Mouse (Mus musculus) Patski (cell line): ENCODE results near the gene Tedc1. TPM values are rescaled to one million over a fixed set of nuclear protein-coding genes. Genes with fewer than 3 reads are reported as not detected.
A peak's percentile ranks its signal among the peaks of the same experiment; 100 is the strongest.

Source experiments
- ATAC-seq: fragments of 100-300 bp; one replicate; pipeline ENCODE4 v1.8.0; 2021
- CTCF ChIA-PET: fragments of 350-600 bp; sonication (Branson Sonifier 250); formaldehyde crosslinking; loops from one replicate; lab custom pipeline; 2022; ENCODE audit warnings: inconsistent platforms; lab: Charles Lee
- POLR2A ChIA-PET: fragments of 350-600 bp; sonication (Branson Sonifier 250); formaldehyde crosslinking; loops from one replicate; lab custom pipeline; 2022; ENCODE audit warnings: antibody characterized with exemption, inconsistent platforms; lab: Charles Lee
- DNase-seq: peaks from one replicate; pipeline ENCODE4 v3.0.0-alpha.2; 2011; ENCODE audit warnings: low read depth, low spot score
- H3K27me3 ChIP-seq: fragments of 371-371 bp; one replicate; pipeline ENCODE4 v1.5.1; 2021
- CTCF ChIP-seq: fragments of 100-300 bp; IDR thresholded peaks from one replicate; pipeline ENCODE4 v1.5.1; 2021
- in situ Hi-C: fragments of 300-500 bp; cut with MboI; formaldehyde crosslinking; loops from 3 replicates; pipeline ENCODE4 v1.11.1; 2018; ENCODE audit warnings: low pct_unique_long_range_greater_than_20kb, mixed read lengths
- polyA plus RNA-seq: library from polyadenylated mRNA; unstranded; gene quantifications from one replicate; pipeline ENCODE4 v1.2.3, GENCODE M21; 2021

Tedc1 gene
- polyA plus RNA-seq, 1 experiment from 2014 or later: 9.7 TPM

GRCm38 (mm10) chr12:113138901-113139864, 17.0 kb upstream of the Tedc1 start:
- no peak for TF ChIP-seq CTCF
- in situ Hi-C loops: no loop called here
- POLR2A ChIA-PET: interaction anchor here (1.9 kb wide), 1 partner anchor 11 kb away, joined by 5 read pairs; no protein-coding TSS in a partner anchor
- CTCF ChIA-PET: interaction anchor here (1.0 to 1.2 kb wide), 2 partner anchors 16 to 134 kb away, joined by 3 read pairs; no protein-coding TSS in a partner anchor
- H3K27me3 ChIP-seq: no peaks in the 10 kb centered on the region
- ATAC-seq (peak; percentile 0), DNase-seq (no peak)

GRCm38 (mm10) chr12:113139908-113140615, 16.2 kb upstream of the Tedc1 start, which contains the start of gene Crip2:
TSS of gene Crip2 (plus strand) at chr12:113140236.
- in situ Hi-C loops: no loop called here
- no peak for DNase-seq
- ChIA-PET POLR2A (interaction anchor here (1.0 to 1.9 kb wide), 3 partner anchors 11 to 16 kb away, joined by 4 to 5 read pairs (median 4); partner anchors contain the start of gene Tedc1), CTCF (interaction anchor here (2.0 kb wide), 1 partner anchor 11 kb away, joined by 5 read pairs; no protein-coding TSS in a partner anchor)
- peak; percentile 77 for ATAC-seq
- TF ChIP-seq CTCF: no peak
- H3K27me3 ChIP-seq: no peaks in the 10 kb centered on the region

GRCm38 (mm10) chr12:113140616-113141411, 15.4 kb upstream of the Tedc1 start:
- DNase-seq (no peak), ATAC-seq (peak; percentile 33)
- no peaks in the 10 kb centered on the region for H3K27me3 ChIP-seq
- ChIA-PET CTCF (interaction anchor here (0.9 to 2.0 kb wide), 2 partner anchors 10 to 21 kb away, joined by 4 to 5 read pairs; no protein-coding TSS in a partner anchor), POLR2A (interaction anchor here (1.0 to 1.3 kb wide), 2 partner anchors 10 to 15 kb away, joined by 4 read pairs; partner anchors contain the start of gene Tedc1)
- in situ Hi-C loops: no loop called here
- TF ChIP-seq CTCF: no peak

- ATAC-seq: no peak
- no peak for TF ChIP-seq CTCF
- ChIA-PET POLR2A (interaction anchor here (1.3 kb wide), 1 partner anchor 14 kb away, joined by 4 read pairs; the partner anchor contains the start of gene Tedc1), CTCF (interaction anchor here (0.9 to 2.0 kb wide), 3 partner anchors 9 to 22 kb away, joined by 3 to 5 read pairs (median 4); no protein-coding TSS in a partner anchor)
- in situ Hi-C loops: no loop called here
- DNase-seq: no peak
- H3K27me3 ChIP-seq: no peaks in the 10 kb centered on the region
These were observed 14.7 kb upstream of the Tedc1 start for GRCm38 (mm10) chr12:113141531-113141973.

- peak; percentile 33 for ATAC-seq
- POLR2A ChIA-PET: no interaction called here
- in situ Hi-C loops: no loop called here
These were observed 13.9 kb upstream of the Tedc1 start for GRCm38 (mm10) chr12:113142021-113142975.

GRCm38 (mm10) chr12:113143164-113143563, 13.1 kb upstream of the Tedc1 start:
- no peaks in the 10 kb centered on the region for H3K27me3 ChIP-seq
- ATAC-seq: no peak
- ChIA-PET CTCF (no interaction called here), POLR2A (no interaction called here)
- TF ChIP-seq CTCF: no peak
- no peak for DNase-seq
- in situ Hi-C loops: no loop called here

More at GRCm38 (mm10) chr12:113142021-113142975, 13.9 kb upstream of the Tedc1 start:
- no peak for TF ChIP-seq CTCF
- H3K27me3 ChIP-seq: no peaks in the 10 kb centered on the region
- no peak for DNase-seq
- CTCF ChIA-PET: interaction anchor here (1.0 to 2.0 kb wide), 2 partner anchors 9 to 13 kb away, joined by 3 to 5 read pairs; no protein-coding TSS in a partner anchor

- H3K27me3 ChIP-seq: no peaks in the 10 kb centered on the region
- DNase-seq: no peak
- POLR2A ChIA-PET: no interaction called here
- CTCF ChIA-PET: interaction anchor here (0.9 to 2.8 kb wide), 6 partner anchors 10 to 152 kb away, joined by 3 to 19 read pairs (median 3); partner anchors contain the start of genes Brf1 and Tedc1
- in situ Hi-C loops: no loop called here
- TF ChIP-seq CTCF: no peak
- ATAC-seq: no peak
These were observed 12.0 kb upstream of the Tedc1 start for GRCm38 (mm10) chr12:113144001-113144756.

GRCm38 (mm10) chr12:113144886-113145285, 11.3 kb upstream of the Tedc1 start:
- ChIA-PET CTCF (interaction anchor here (0.9 to 2.8 kb wide), 6 partner anchors 11 to 153 kb away, joined by 3 to 19 read pairs (median 3); partner anchors contain the start of genes Brf1 and Tedc1), POLR2A (no interaction called here)
- TF ChIP-seq CTCF: no peak
- no peak for ATAC-seq
- DNase-seq: no peak
- H3K27me3 ChIP-seq: no peaks in the 10 kb centered on the region
- in situ Hi-C loops: no loop called here
